Mouse (Mus musculus): ENCODE results near the gene Cldn10.

- no peak for TF ChIP-seq CTCF (IDR thresholded peaks at IDR 0.05; ENCODE audit: control insufficient read depth, insufficient read depth, low read length)
- TF ChIP-seq POLR2A (IDR thresholded peaks at IDR 0.05; ENCODE audit: borderline replicate concordance, control insufficient read depth, low read depth, low read length) = no peak
Measured at GRCm38 (mm10) chr14:118869712-118870111, 82.0 kb downstream of the Cldn10 start.
